Mouse (Mus musculus): ENCODE measurements around the gene Rap1gap2.

- no peak for TF ChIP-seq CTCF (IDR thresholded peaks at IDR 0.05; ENCODE audit: borderline replicate concordance, insufficient read depth, low read depth, low read length)
- no peak for TF ChIP-seq POLR2A (IDR thresholded peaks at IDR 0.05; ENCODE audit: borderline replicate concordance, insufficient read depth, low read length)
Measured at GRCm38 (mm10) chr11:74638791-74639411, 28.2 kb upstream of the Rap1gap2 start.

Measured in cerebellum, adult 2 months (tissue).